ENCODE assay signal across 10 mouse cellular contexts in genomic region chr14:60638159-60638558, GRCm38 (mm10). TPM values are rescaled to one million over a fixed set of nuclear protein-coding genes. Genes with fewer than 3 reads are reported as not detected.
A peak's percentile ranks its signal among the peaks of the same experiment; 100 is the strongest.
DNase-seq lines count a peak whose midpoint lies in the region; ATAC-seq and TF ChIP-seq lines count a peak whose summit lies in the region.
"Had no signal": no experiment of that assay in that cellular context is flagged by ENCODE, and none has a peak within 500 bp of the region (broad histone marks: within the 10 kb centered on the region; RNA-seq: fewer than 3 reads in every experiment).

No protein-coding gene starts in this region.

- no peak overlapping the region for H3K4me2 ChIP-seq in midbrain, postnatal 0 days (ENCODE audit: low read depth, low read length, poor library complexity, severe bottlenecking)
- H3K4me2 ChIP-seq in neural tube, embryonic 12.5 days (replicated peaks): peak overlapping the region; percentile 96
- H3K4me2 ChIP-seq: lung, embryonic 15.5 days had no signal

- H3K27ac ChIP-seq in midbrain, embryonic 10.5 days (replicated peaks): no peak overlapping the region
- H3K27ac ChIP-seq in midbrain, postnatal 0 days (ENCODE audit: low read depth, low read length): no peak overlapping the region
- H3K27ac ChIP-seq in hindbrain, embryonic 10.5 days: peak overlapping the region; percentile 62
- no peak overlapping the region for H3K27ac ChIP-seq in neural tube, embryonic 12.5 days
- H3K27ac ChIP-seq: lung, embryonic 15.5 days had no signal

- no peak overlapping the region for H3K9ac ChIP-seq in midbrain, postnatal 0 days (replicated peaks; ENCODE audit: low read length, poor library complexity, severe bottlenecking)
- no peak overlapping the region for H3K9ac ChIP-seq in neural tube, embryonic 12.5 days
- H3K9ac ChIP-seq: lung, embryonic 15.5 days had no signal

- WGBS in midbrain, embryonic 10.5 days: 88% methylated on average over 8 of the region's 8 CpGs
- WGBS in midbrain, postnatal 0 days: 74% methylated on average over 8 of the region's 8 CpGs
- 60% methylated on average over 8 of the region's 8 CpGs for WGBS in hindbrain, embryonic 10.5 days
- 28% methylated on average over 8 of the region's 8 CpGs for WGBS in neural tube, embryonic 12.5 days

- H3K4me3 ChIP-seq in midbrain, embryonic 10.5 days: peak overlapping the region; percentile 68; the same call in 1 of the 2 replicates
- no peak overlapping the region for H3K4me3 ChIP-seq in midbrain, postnatal 0 days (ENCODE audit: low read depth, low read length)
- H3K4me3 ChIP-seq in hindbrain, embryonic 10.5 days: peak overlapping the region; percentile 83
- H3K4me3 ChIP-seq in neural tube, embryonic 12.5 days: no peak overlapping the region
- H3K4me3 ChIP-seq: lung, embryonic 15.5 days had no signal

- H3K4me1 ChIP-seq in midbrain, embryonic 10.5 days: peaks cover 88% of the 10 kb centered on the region
- H3K4me1 ChIP-seq in midbrain, postnatal 0 days (ENCODE audit: insufficient read depth, low read length): peaks cover 14% of the 10 kb centered on the region; the same call in 1 of the 2 replicates
- peaks cover 96% of the 10 kb centered on the region for H3K4me1 ChIP-seq in hindbrain, embryonic 10.5 days (replicated peaks)
- H3K4me1 ChIP-seq in neural tube, embryonic 12.5 days: peaks cover 75% of the 10 kb centered on the region

- no peaks in the 10 kb centered on the region for H3K9me3 ChIP-seq in midbrain, embryonic 10.5 days (replicated peaks)
- no peaks in the 10 kb centered on the region for H3K9me3 ChIP-seq in midbrain, postnatal 0 days (ENCODE audit: low read length)
- H3K9me3 ChIP-seq in hindbrain, embryonic 10.5 days: no peaks in the 10 kb centered on the region
- H3K9me3 ChIP-seq in neural tube, embryonic 12.5 days: no peaks in the 10 kb centered on the region
- H3K9me3 ChIP-seq: lung, embryonic 15.5 days had no signal

- no peak for TF ChIP-seq CTCF in midbrain, postnatal 0 days (IDR thresholded peaks at IDR 0.05)

- DNase-seq in midbrain, embryonic 10.5 days (ENCODE audit: low spot score): no peak
- DNase-seq in midbrain, postnatal 0 days (ENCODE audit: low spot score): no peak
- DNase-seq in hindbrain, embryonic 10.5 days (ENCODE audit: low spot score): peak; percentile 47
- peak; percentile 53 for DNase-seq in kidney, postnatal 10 days
- DNase-seq in frontal cortex, postnatal 10 days (ENCODE audit: low spot score in 2 of 2): no peak
- no peak for DNase-seq in spleen, adult 12 weeks (ENCODE audit: low spot score)
- DNase-seq in T-cell, adult 2 months (ENCODE audit: low spot score): no peak
- DNase-seq: cerebellum, adult 9-10 months had no signal

- no peak for ATAC-seq in midbrain, postnatal 0 days (ENCODE audit: low FRiP score)
- no peak for ATAC-seq in neural tube, embryonic 12.5 days (ENCODE audit: low FRiP score, low read depth)

- H3K36me3 ChIP-seq in midbrain, embryonic 10.5 days: peaks cover 46% of the 10 kb centered on the region
- H3K36me3 ChIP-seq in midbrain, postnatal 0 days (ENCODE audit: insufficient read depth, low read length): no peaks in the 10 kb centered on the region
- H3K36me3 ChIP-seq in hindbrain, embryonic 10.5 days: peaks cover 34% of the 10 kb centered on the region
- H3K36me3 ChIP-seq in neural tube, embryonic 12.5 days: no peaks in the 10 kb centered on the region
- H3K36me3 ChIP-seq: lung, embryonic 15.5 days had no signal

- H3K27me3 ChIP-seq in midbrain, embryonic 10.5 days (ENCODE audit: low read depth, poor library complexity, severe bottlenecking): no peaks in the 10 kb centered on the region
- no peaks in the 10 kb centered on the region for H3K27me3 ChIP-seq in midbrain, postnatal 0 days (ENCODE audit: insufficient read depth, low read length)
- H3K27me3 ChIP-seq in hindbrain, embryonic 10.5 days (ENCODE audit: insufficient read depth, poor library complexity, severe bottlenecking): no peaks in the 10 kb centered on the region
- no peaks in the 10 kb centered on the region for H3K27me3 ChIP-seq in neural tube, embryonic 12.5 days (replicated peaks)
- H3K27me3 ChIP-seq: lung, embryonic 15.5 days had no signal

RNA-seq across cellular contexts. Expression of gene Spata13, which starts 4.4 kb away (rescaled TPM):
- 67.9 and 70.0 TPM in 2 replicates for polyA plus RNA-seq in midbrain, embryonic 10.5 days (2016; fragmentation: Nextera tagmentation; extraction: Ambion mirVana)
- total RNA-seq in midbrain, postnatal 0 days (2014; rRNA removed): 28.0 and 33.0 TPM in 2 replicates
- 9.0 and 12.4 TPM in 2 replicates for polyA plus RNA-seq in midbrain, postnatal 0 days (2015; fragmentation: Nextera tagmentation; extraction: Ambion mirVana)
- polyA plus RNA-seq in hindbrain, embryonic 10.5 days (2016; fragmentation: Nextera tagmentation; extraction: Ambion mirVana): 56.7 and 66.0 TPM in 2 replicates
- 51.0 and 58.2 TPM in 2 replicates for polyA plus RNA-seq in neural tube, embryonic 12.5 days (2016; fragmentation: Nextera tagmentation; extraction: Ambion mirVana)

Comparison
In these comparisons a context has a peak if more than half of its experiments do, and no peak if none do; other contexts are left out.
1. H3K4me3 ChIP-seq: peak in midbrain, embryonic 10.5 days (single experiment) and hindbrain, embryonic 10.5 days (single experiment); none in midbrain, postnatal 0 days (single experiment) and neural tube, embryonic 12.5 days (single experiment).
2. DNase-seq: peak in hindbrain, embryonic 10.5 days (single experiment) and kidney, postnatal 10 days (single experiment); none in midbrain, embryonic 10.5 days (single experiment), midbrain, postnatal 0 days (single experiment), frontal cortex, postnatal 10 days (0 of 2), spleen, adult 12 weeks (single experiment) and T-cell, adult 2 months (single experiment).